In the genomic region with DNA sequence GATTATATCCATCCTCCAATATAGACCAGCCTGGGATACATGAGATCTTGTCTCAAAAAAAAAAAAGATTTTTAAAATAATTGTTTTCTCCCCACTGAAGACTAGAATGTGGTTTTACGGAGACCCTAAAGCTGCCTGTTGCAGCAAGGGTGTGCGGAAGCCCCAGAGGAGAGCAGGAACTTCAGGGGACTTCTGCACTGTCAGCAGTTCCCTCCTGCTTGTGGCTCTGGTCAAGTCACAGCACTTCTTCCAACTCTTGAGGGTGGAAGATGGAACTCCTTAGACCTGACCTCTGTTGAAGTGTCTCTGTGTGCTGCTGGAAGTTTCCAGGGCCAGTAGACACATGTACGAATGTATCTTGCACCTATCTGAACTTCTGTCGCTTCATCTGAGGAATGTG, we compare ENCODE assay signal across 11 mouse cellular contexts.
"Had no signal": no experiment of that assay in that cellular context is flagged by ENCODE, and none has a peak within 500 bp of the region (broad histone marks: within the 10 kb centered on the region; RNA-seq: fewer than 3 reads in every experiment).

No protein-coding gene starts in this region.

- H3K27me3 ChIP-seq: limb, embryonic 12.5 days; lung, embryonic 15.5 days; midbrain, embryonic 13.5 days; neural tube, embryonic 15.5 days had no signal

- H3K9me3 ChIP-seq: limb, embryonic 12.5 days; lung, embryonic 15.5 days; midbrain, embryonic 13.5 days; neural tube, embryonic 15.5 days had no signal

- H3K27ac ChIP-seq: limb, embryonic 12.5 days; lung, embryonic 15.5 days had no signal

- H3K4me1 ChIP-seq: limb, embryonic 12.5 days had no signal

- DNase-seq: kidney, adult 8-10 months; liver; lung, postnatal 14 days; right cerebral cortex, adult 18-20 months; right cerebral cortex, postnatal 4 days; thymus, adult 18-20 months had no signal

- H3K9ac ChIP-seq: limb, embryonic 12.5 days; lung, embryonic 15.5 days; midbrain, embryonic 13.5 days; neural tube, embryonic 15.5 days had no signal

- H3K4me3 ChIP-seq: limb, embryonic 12.5 days; lung, embryonic 15.5 days; midbrain, embryonic 13.5 days; myocyte; neural tube, embryonic 15.5 days had no signal

- H3K36me3 ChIP-seq: limb, embryonic 12.5 days; lung, embryonic 15.5 days had no signal

- H3K4me2 ChIP-seq: limb, embryonic 12.5 days; lung, embryonic 15.5 days; midbrain, embryonic 13.5 days; neural tube, embryonic 15.5 days had no signal

- ATAC-seq: midbrain, embryonic 13.5 days had no signal
